Mouse (Mus musculus): ENCODE results near the gene Fbrsl1. TPM values are rescaled to one million over a fixed set of nuclear protein-coding genes. Genes with fewer than 3 reads are reported as not detected.

Gene Fbrsl1
- total RNA-seq, 2 experiments from 2014 or later: 75.8 to 81.9 TPM

DNA sequence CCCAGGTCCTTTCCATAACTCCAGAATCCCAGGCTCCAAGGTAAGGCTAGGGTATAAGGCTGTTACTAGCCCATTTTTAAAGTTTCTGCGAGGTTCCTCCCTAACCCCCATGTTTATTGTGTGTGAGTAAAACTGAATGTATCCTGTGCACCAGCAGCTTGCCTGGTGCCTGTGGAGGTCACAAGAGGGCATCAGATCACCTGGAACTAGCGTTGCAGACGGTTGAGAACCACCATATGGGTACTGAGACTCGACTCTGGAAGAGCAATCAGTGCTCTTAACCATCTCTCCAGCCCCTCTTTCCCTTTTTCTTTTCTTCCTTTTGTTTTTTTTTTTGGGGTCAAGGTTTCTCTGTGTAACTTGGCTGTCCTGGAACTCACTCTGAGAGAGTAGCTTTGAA lies 68.5 kb downstream of the Fbrsl1 start:
- DNase-seq (ENCODE audit: low spot score in 2 of 2): no peak
- intact Hi-C loops (cut with DNase I): no loop called here

GRCm38 (mm10) chr5:110379086-110379485 lies 69.2 kb downstream of the Fbrsl1 start:
- intact Hi-C loops (cut with DNase I): no loop called here
- DNase-seq (ENCODE audit: low spot score in 2 of 2): no peak

GRCm38 (mm10) chr5:110378181-110378583 lies 70.1 kb downstream of the Fbrsl1 start:
- intact Hi-C loops (cut with DNase I): no loop called here
- no peak for DNase-seq (ENCODE audit: low spot score in 2 of 2)

DNA sequence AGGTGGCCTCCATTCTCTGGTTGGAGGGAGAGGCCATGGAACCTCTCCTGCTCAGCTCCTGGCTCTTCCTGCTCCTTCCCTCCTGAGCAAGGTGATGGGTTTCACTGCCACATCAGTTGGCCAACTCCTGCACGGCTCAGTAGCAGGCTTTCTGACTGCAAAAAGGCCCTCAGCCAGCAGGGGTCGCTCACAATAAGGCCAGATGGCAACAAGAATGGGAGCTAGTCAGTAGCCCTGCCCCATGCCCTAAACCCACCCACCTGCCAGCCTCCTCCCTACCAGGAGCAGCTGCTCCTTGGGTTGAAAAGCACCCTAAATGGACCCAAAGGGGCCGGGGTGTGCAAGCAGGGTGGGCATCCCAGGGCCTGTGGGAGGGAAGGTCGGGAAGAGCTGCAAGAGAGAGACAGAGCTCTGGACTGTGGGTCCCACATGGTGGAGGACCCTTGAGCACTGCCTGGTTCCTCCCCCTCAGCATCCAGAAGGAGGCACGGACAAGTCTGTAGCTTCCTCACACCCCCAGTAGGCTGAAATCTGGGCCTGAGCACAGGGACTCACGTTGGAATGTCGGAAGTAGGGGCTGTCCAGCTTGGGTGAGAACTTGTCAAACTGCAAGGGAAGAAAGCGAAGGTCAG lies 71.4 kb downstream of the Fbrsl1 start:
- peak; percentile 78 to 85 for DNase-seq (ENCODE audit: low spot score in 2 of 2)
- intact Hi-C loops (cut with DNase I): loop anchor here (2.0 kb wide), 1 partner anchor 52 kb away; no protein-coding TSS in a partner anchor

DNA sequence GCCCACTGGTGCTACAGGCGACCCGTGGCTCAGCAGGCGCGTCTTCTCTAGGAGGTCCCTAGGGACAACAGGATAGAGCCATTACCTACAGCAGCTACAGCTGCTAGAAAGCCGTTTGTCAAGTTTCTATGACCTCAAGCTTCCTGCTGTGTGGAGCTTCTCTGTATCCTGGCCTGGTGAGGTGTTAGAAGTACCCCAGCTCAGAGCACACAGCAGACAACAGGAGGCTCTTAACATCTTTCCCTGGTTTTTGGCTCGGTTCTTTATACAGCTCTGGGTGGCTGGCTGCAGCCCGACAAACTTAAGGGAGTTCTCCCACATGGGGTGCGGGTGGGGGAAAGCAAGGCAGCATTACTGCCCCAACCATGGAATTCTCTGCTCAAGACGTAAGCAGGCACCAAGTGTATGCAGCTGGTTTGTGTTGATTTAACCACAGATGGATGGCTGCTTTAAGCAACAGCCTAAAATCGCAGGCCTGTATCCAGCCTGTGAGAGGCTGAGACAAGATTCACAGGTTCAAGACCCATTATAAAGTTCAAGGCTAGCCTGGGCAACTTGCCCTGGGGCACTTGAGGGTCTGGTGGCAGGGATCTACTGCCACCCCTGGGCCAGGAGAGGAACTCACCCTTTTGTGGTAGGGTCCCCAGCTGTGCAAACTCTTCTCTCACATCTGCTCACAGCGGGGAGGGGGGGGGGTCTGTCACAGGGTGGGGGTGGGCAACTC lies 84.3 kb downstream of the Fbrsl1 start:
- DNase-seq (ENCODE audit: low spot score in 2 of 2): peak in 1 of 2 experiments; percentile 10
- intact Hi-C loops (cut with DNase I): no loop called here

GRCm38 (mm10) chr5:110363179-110363821 lies 85.0 kb downstream of the Fbrsl1 start:
- intact Hi-C loops (cut with DNase I): no loop called here
- DNase-seq (ENCODE audit: low spot score in 2 of 2): peak; percentile 73 to 81

DNA sequence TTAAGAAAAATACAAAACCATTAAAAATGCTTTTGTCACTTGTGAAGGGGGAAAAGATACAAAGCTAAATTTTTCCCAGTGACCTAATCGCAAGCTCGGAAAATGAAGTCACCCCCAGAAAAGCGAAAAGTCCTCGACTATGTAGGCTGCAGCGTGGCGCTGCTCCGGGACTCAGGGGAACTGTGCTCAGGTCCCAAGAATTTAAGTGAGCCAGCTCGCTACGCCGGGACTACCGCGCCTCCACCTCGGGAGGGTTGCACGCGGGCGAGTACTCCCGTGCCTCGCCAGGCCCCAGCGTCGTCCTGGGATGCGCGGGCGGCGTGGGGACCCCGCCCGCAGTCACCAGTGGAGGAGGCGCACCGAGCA lies 85.5 kb downstream of the Fbrsl1 start:
- no peak for DNase-seq (ENCODE audit: low spot score in 2 of 2)
- intact Hi-C loops (cut with DNase I): no loop called here

DNA sequence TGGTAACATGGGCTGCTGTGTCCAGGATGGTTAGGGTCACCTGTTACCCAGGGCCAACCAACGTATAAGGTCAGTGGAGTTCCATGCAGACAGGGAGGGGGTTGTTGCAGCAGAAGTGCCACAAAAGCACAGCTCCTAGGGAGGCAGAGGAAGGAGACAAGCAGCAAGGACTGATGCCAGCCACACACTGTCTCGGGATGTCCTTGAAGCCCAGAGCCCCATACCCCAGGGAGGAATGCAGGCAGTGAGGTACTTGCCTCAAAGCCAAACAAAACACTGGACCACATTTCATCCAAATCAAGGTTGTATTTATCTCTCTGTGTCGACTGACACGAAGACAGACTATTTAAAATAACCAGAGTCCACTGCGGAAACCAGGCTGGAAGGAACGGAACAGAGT lies 86.8 kb downstream of the Fbrsl1 start:
- DNase-seq (ENCODE audit: low spot score in 2 of 2): no peak
- intact Hi-C loops (cut with DNase I): no loop called here

DNA sequence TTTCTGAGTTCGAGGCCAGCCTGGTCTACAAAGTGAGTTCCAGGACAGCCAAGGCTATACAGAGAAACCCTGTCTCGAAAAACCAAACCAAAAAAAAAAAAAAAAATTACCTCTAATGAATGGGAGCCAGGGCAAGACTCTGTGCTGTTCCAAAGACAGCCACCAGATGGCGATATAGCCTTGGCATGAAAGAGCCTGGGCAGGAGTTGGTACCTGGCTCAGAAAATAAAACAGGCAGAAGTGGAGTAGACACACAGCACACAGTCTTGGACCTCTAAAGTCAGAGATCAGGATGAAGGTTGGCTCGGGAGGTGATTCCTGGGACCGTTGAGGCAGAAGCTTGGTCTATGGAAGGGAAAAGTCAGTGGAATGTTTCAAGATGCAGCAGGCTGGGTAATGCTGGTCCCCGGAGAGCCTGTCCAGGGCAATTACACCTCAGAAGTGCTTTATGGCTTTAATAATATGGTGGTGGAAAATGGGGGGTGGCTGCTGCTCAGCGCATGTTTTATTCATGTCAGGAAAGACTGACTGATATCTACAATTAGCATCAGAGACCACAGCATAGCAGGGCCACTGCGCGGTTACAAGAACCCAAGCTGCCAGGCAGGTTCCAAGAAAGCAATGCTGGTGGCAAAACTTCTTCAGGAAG lies 90.6 kb downstream of the Fbrsl1 start:
- DNase-seq (ENCODE audit: low spot score in 2 of 2): peak; percentile 87 to 91
- intact Hi-C loops (cut with DNase I): loop anchor here (5.0 kb wide), 2 partner anchors 70 to 280 kb away; no protein-coding TSS in a partner anchor

- intact Hi-C loops (cut with DNase I): loop anchor here (5.0 kb wide), 2 partner anchors 73 to 283 kb away; no protein-coding TSS in a partner anchor
- DNase-seq (ENCODE audit: low spot score in 2 of 2): peak; percentile 37 to 42
Measured at GRCm38 (mm10) chr5:110354716-110355115, 93.6 kb downstream of the Fbrsl1 start.

DNA sequence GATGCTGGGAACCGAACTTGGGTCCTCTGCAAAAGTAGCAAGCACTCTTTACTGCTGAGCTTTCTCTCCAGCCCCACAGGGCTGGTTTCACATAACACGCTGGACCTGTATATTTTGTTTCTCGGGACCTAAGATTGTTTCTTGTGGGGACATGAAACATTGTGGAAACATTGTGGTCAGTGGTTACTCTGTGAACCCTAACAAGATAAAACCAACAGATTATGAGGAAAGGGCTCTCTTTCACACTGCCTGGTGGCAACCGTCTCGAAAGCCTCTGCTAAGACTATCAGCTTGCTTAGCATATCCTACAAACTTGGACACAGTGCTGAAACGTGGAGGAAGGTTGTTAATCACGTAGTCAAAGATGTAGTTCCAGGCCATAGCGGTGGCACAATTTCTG lies 101.3 kb downstream of the Fbrsl1 start:
- intact Hi-C loops (cut with DNase I): no loop called here
- DNase-seq (ENCODE audit: low spot score in 2 of 2): no peak

GRCm38 (mm10) chr5:110345553-110345952 lies 102.8 kb downstream of the Fbrsl1 start:
- no peak for DNase-seq (ENCODE audit: low spot score in 2 of 2)
- intact Hi-C loops (cut with DNase I): no loop called here

DNA sequence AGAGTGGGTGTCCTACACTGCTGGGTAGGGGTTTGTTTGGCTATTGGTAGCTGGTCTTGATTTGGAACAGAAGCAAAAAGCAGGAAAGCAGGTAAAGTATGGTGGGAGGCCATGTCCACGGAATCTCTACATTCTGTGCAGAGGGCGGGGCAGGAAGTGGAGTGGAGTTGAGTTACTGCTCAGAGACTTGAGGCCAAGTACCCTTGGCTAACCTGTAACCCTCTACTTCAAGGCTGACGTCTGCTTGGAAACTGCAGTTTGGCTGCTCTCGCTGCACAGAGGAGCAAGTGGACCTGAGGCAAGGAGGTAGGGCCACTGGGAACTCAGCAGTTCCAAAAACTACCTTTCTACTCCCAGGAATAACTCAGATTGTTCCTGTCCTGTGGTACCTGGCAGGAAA lies 103.8 kb downstream of the Fbrsl1 start, which contains the start of gene Lrcol1:
Lrcol1 (plus strand) TSS at position 207 of the 400 bp plus-strand sequence.
- DNase-seq (ENCODE audit: low spot score in 2 of 2): no peak
- intact Hi-C loops (cut with DNase I): no loop called here

- intact Hi-C loops (cut with DNase I): no loop called here
- DNase-seq (ENCODE audit: low spot score in 2 of 2): no peak
Measured at GRCm38 (mm10) chr5:110342648-110343284, 105.5 kb downstream of the Fbrsl1 start, which contains the start of gene P2rx2. TSS of gene P2rx2 (minus strand) at chr5:110343212.

DNA sequence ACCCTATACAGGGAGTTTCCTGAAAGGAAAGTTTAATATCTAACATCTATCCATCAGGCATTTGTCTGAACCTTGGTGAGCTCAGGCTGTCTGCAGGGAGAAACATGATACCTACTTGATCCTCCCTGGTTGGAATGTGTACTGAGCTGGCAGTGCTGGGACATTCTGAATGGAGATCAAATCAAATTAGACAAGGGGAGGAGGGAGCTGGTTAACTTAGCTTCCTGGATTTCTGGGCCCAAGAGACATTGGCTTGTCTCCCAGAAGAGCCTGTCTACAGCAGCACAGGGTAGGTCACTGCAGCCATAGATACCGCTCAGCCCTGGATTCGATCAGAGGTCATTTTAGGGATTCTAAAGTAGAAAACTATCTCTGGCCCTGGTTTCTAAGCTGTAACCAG lies 109.5 kb downstream of the Fbrsl1 start:
- intact Hi-C loops (cut with DNase I): no loop called here
- DNase-seq (ENCODE audit: low spot score in 2 of 2): no peak

DNA sequence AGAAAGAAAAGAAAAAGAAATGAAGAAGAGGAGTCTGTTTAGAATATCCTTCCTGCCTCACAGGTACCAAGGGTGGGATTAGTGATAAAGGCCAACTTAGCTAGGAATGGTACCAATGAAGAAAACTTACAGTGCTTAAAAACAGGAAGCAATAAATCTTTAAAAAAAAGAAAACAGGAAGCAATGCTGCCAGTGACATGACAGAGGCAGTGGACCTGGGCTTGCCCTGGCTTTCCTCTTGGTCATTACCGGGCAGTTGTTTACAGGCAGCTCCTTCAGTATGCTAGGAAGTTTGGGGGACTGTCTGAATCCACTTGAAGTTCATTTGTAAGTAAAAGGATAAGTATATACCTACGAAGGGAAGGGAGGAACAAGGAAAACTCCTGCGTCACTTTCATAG lies 117.8 kb downstream of the Fbrsl1 start:
- intact Hi-C loops (cut with DNase I): no loop called here
- DNase-seq (ENCODE audit: low spot score in 2 of 2): no peak

- intact Hi-C loops (cut with DNase I): no loop called here
- DNase-seq (ENCODE audit: low spot score in 2 of 2): no peak
Measured at GRCm38 (mm10) chr5:110313127-110313526, 135.2 kb downstream of the Fbrsl1 start.
